Mouse (Mus musculus) retina, adult 2 months (tissue): Measurements from ENCODE around the gene Dao.
A peak's percentile ranks its signal among the peaks of the same experiment; 100 is the strongest.

Source experiments
- DNase-seq: peaks from one replicate; pipeline ENCODE4 v3.0.0-alpha.2; 2012; ENCODE audit warnings: low read depth, low spot score

The Dao gene

GRCm38 (mm10) chr5:114027217-114027944, 23.9 kb downstream of the Dao start:
- no peak for DNase-seq

GRCm38 (mm10) chr5:114028111-114028510, 24.6 kb downstream of the Dao start:
- DNase-seq, result no peak

GRCm38 (mm10) chr5:114030652-114031051, 27.1 kb downstream of the Dao start:
- DNase-seq, result no peak

GRCm38 (mm10) chr5:114032161-114032763, 28.8 kb downstream of the Dao start:
- no peak for DNase-seq

GRCm38 (mm10) chr5:114034393-114034792, 30.9 kb downstream of the Dao start:
- no peak for DNase-seq

- no peak for DNase-seq
Measured at GRCm38 (mm10) chr5:114035111-114035510, 31.6 kb downstream of the Dao start.

GRCm38 (mm10) chr5:114040508-114040907, 37.0 kb downstream of the Dao start:
- no peak for DNase-seq

GRCm38 (mm10) chr5:114040911-114041310, 37.4 kb downstream of the Dao start:
- no peak for DNase-seq

GRCm38 (mm10) chr5:114041327-114041930, 37.9 kb downstream of the Dao start:
- DNase-seq, result no peak

GRCm38 (mm10) chr5:114043800-114044199, 40.3 kb downstream of the Dao start:
- no peak for DNase-seq

GRCm38 (mm10) chr5:114045134-114045533, 41.6 kb downstream of the Dao start:
- no peak for DNase-seq

GRCm38 (mm10) chr5:114046151-114046550, 42.6 kb downstream of the Dao start:
- DNase-seq, result no peak

GRCm38 (mm10) chr5:114046604-114047003, 43.1 kb downstream of the Dao start:
- no peak for DNase-seq

- no peak for DNase-seq
Measured at GRCm38 (mm10) chr5:114047182-114047581, 43.7 kb downstream of the Dao start.

- no peak for DNase-seq
Measured at GRCm38 (mm10) chr5:114048731-114049308, 45.3 kb downstream of the Dao start.

- DNase-seq, result peak; percentile 63
Measured at GRCm38 (mm10) chr5:114052246-114052761, 48.8 kb downstream of the Dao start.

- DNase-seq, result no peak
Measured at GRCm38 (mm10) chr5:114057129-114057731, 53.7 kb downstream of the Dao start.

- DNase-seq, result no peak
Measured at GRCm38 (mm10) chr5:114061675-114062074, 58.2 kb downstream of the Dao start.

- no peak for DNase-seq
Measured at GRCm38 (mm10) chr5:114063958-114064357, 60.5 kb downstream of the Dao start.

- DNase-seq, result no peak
Measured at GRCm38 (mm10) chr5:114065161-114065560, 61.7 kb downstream of the Dao start, which contains the start of gene Usp30. TSS of gene Usp30 (plus strand) at chr5:114065461.

- DNase-seq, result no peak
Measured at GRCm38 (mm10) chr5:114066601-114067000, 63.1 kb downstream of the Dao start.

GRCm38 (mm10) chr5:114067543-114067942, 64.0 kb downstream of the Dao start:
- DNase-seq, result no peak
